Mouse (Mus musculus) lung, postnatal 14 days (tissue): ENCODE results near the gene Dusp22.

ENCODE experiments used
- DNase-seq: peaks from one replicate; pipeline ENCODE4 v3.0.0; 2021

Gene Dusp22

GRCm38 (mm10) chr13:30659613-30660505, at the start of gene Dusp22:
Gene Dusp22 (plus strand): TSS chr13:30659999.
- DNase-seq: peak; percentile 90

- DNase-seq: no peak
These were observed 47.6 kb upstream of the Dusp22 start for GRCm38 (mm10) chr13:30612079-30612794.

GRCm38 (mm10) chr13:30619684-30620083, 40.1 kb upstream of the Dusp22 start:
- no peak for DNase-seq

- no peak for DNase-seq
These were observed 31.4 kb upstream of the Dusp22 start for GRCm38 (mm10) chr13:30628195-30629048.

- DNase-seq: no peak
These were observed 29.9 kb upstream of the Dusp22 start for GRCm38 (mm10) chr13:30629794-30630410.

- DNase-seq: no peak
These were observed 26.8 kb upstream of the Dusp22 start for GRCm38 (mm10) chr13:30632998-30633397.

GRCm38 (mm10) chr13:30636453-30636852, 23.3 kb upstream of the Dusp22 start:
- DNase-seq: no peak

GRCm38 (mm10) chr13:30638378-30639115, 21.3 kb upstream of the Dusp22 start:
- no peak for DNase-seq

- no peak for DNase-seq
These were observed 17.7 kb upstream of the Dusp22 start for GRCm38 (mm10) chr13:30642053-30642452.

GRCm38 (mm10) chr13:30648461-30648860, 11.3 kb upstream of the Dusp22 start:
- DNase-seq: no peak

- DNase-seq: no peak
These were observed 10.6 kb upstream of the Dusp22 start for GRCm38 (mm10) chr13:30649197-30649596.

GRCm38 (mm10) chr13:30650684-30651083, 9.1 kb upstream of the Dusp22 start:
- DNase-seq: no peak

- no peak for DNase-seq
These were observed 6.7 kb upstream of the Dusp22 start for GRCm38 (mm10) chr13:30653051-30653450.

GRCm38 (mm10) chr13:30654463-30654862, 5.3 kb upstream of the Dusp22 start:
- DNase-seq: no peak

- DNase-seq: no peak
These were observed 2.9 kb upstream of the Dusp22 start for GRCm38 (mm10) chr13:30656909-30657308.

- no peak for DNase-seq
These were observed 2.0 kb upstream of the Dusp22 start for GRCm38 (mm10) chr13:30657779-30658178.

- DNase-seq: no peak
These were observed 1.4 kb upstream of the Dusp22 start for GRCm38 (mm10) chr13:30658201-30658996.

- DNase-seq: no peak
These were observed 5.5 kb downstream of the Dusp22 start for GRCm38 (mm10) chr13:30665261-30665660.

- no peak for DNase-seq
These were observed 6.7 kb downstream of the Dusp22 start for GRCm38 (mm10) chr13:30666537-30666936.

GRCm38 (mm10) chr13:30668301-30668700, 8.5 kb downstream of the Dusp22 start:
- no peak for DNase-seq

- no peak for DNase-seq
These were observed 9.5 kb downstream of the Dusp22 start for GRCm38 (mm10) chr13:30669277-30669676.
